Mouse (Mus musculus): ENCODE results near the gene Bricd5.

DNA sequence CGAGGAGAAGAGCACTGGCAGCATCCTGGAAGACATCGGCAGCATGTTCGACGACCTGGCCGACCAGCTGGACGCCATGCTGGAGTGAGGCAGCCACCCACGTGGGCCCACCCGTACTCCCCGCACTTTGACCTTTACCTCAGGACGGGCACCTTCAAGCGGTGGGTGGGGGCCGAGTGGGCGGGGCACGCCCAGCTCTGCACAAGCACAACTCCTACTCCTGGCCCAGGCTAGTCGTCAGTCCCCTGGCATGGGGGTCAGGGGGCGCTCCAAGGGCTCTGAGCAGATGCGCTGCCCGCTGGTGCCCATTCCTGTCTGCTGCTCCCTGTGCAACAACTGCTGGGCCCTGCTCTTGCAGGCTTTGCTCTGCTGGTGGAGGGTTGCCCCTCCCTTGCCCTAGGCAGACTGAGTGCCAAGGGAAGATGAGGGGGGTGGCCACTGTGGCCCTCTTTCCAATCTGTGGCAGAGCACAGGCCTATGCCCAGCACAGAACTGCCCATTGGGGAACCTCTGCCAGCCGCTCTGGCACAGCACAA is 33.5 kb downstream of the Bricd5 start:
- no peak for TF ChIP-seq CTCF (IDR thresholded peaks at IDR 0.05; ENCODE audit: extremely low read depth, insufficient read length, insufficient replicate concordance, low read depth, low read length)
- TF ChIP-seq POLR2A (IDR thresholded peaks at IDR 0.05; ENCODE audit: low read depth, low read length) = no peak

All from small intestine, adult 2 months (tissue).